22 mouse cellular contexts compared by ENCODE assay signal in the genomic region with DNA sequence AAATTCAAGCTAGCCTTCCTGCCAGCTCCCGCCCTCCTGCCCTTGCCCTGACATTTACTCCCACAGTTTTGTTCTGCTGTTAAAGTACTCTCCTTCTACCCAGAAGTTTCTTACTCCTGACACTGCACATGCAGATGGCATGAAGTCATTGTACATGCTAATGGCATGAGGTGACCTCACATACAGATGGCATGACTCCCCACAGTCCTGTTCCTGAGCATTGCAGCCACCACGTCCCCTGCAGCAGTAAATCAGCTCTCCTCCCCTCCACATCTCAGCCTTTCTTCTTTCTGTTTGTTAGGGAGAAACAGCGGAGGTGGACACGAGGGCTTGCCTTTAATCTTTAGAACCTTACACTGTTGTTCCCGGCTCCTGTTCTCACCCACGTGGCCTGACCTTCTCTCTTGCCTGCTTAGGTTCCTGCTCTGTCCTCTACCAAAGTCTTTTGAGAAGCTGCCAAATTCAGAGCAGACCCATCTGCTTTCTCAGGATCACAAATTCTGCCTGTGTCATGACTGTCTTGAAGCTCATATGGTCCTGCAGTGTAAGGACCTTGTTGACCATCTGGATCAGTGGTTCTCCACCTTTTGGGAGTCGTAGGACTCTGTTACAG. TPM values are rescaled to one million over a fixed set of nuclear protein-coding genes. Genes with fewer than 3 reads are reported as not detected.
DNase-seq lines count a peak whose midpoint lies in the region; ATAC-seq lines count a peak whose summit lies in the region.
"Had no signal": no experiment of that assay in that cellular context is flagged by ENCODE, and none has a peak within 500 bp of the region (broad histone marks: within the 10 kb centered on the region; RNA-seq: fewer than 3 reads in every experiment).

No protein-coding gene starts in this region.

- peak; percentile 75 for ATAC-seq in cerebellum, adult (ENCODE audit: insufficient number of reproducible peaks, low FRiP score, low TSS enrichment)
- peak; percentile 59 for ATAC-seq in kidney, embryonic 16.5 days (ENCODE audit: low FRiP score, low TSS enrichment)
- no peak for ATAC-seq in megakaryocyte-erythroid progenitor cell, adult 5-6 weeks (replicated peaks; ENCODE audit: low FRiP score, low TSS enrichment, poor library complexity, severe bottlenecking)

- H3K4me2 ChIP-seq in kidney, embryonic 16.5 days (replicated peaks; ENCODE audit: low read depth, low read length), result no peak overlapping the region
- H3K4me2 ChIP-seq: heart, embryonic 13.5 days; limb, embryonic 13.5 days; liver, embryonic 15.5 days had no signal

- no peak overlapping the region for H3K9ac ChIP-seq in kidney, embryonic 16.5 days (replicated peaks; ENCODE audit: low read length)
- H3K9ac ChIP-seq: heart, embryonic 13.5 days; limb, embryonic 13.5 days; liver, embryonic 15.5 days had no signal

- no peaks in the 10 kb centered on the region for H3K4me1 ChIP-seq in kidney, embryonic 16.5 days (ENCODE audit: insufficient read depth, low read length)
- H3K4me1 ChIP-seq: heart, embryonic 13.5 days; limb, embryonic 13.5 days; liver, embryonic 15.5 days; midbrain, embryonic 10.5 days had no signal

- no peak overlapping the region for H3K27ac ChIP-seq in kidney, embryonic 16.5 days (ENCODE audit: low read length)
- H3K27ac ChIP-seq: heart, embryonic 13.5 days; left cerebral cortex, adult 2 months; limb, embryonic 13.5 days; liver, embryonic 15.5 days; midbrain, embryonic 10.5 days had no signal

- H3K9me3 ChIP-seq in kidney, embryonic 16.5 days (ENCODE audit: low read length), result no peaks in the 10 kb centered on the region
- H3K9me3 ChIP-seq: heart, embryonic 13.5 days; limb, embryonic 13.5 days; liver, embryonic 15.5 days; midbrain, embryonic 10.5 days had no signal

- H3K4me3 ChIP-seq in kidney, embryonic 16.5 days (ENCODE audit: low read length), result no peak overlapping the region
- H3K4me3 ChIP-seq: heart, embryonic 13.5 days; left cerebral cortex, adult 2 months; limb, embryonic 13.5 days; liver, embryonic 15.5 days; midbrain, embryonic 10.5 days; myocyte had no signal

- H3K27me3 ChIP-seq in kidney, embryonic 16.5 days (ENCODE audit: insufficient read depth, low read length), result no peaks in the 10 kb centered on the region
- H3K27me3 ChIP-seq: CH12.LX; heart, embryonic 13.5 days; limb, embryonic 13.5 days; liver, embryonic 15.5 days had no signal

- WGBS in kidney, embryonic 16.5 days, result 36% methylated on average over 7 of the region's 7 CpGs

- no peak for DNase-seq in cerebellum, postnatal 4 days (ENCODE audit: low spot score in 2 of 2)
- no peak for DNase-seq in kidney, adult 11 months
- DNase-seq in cerebellum, adult 11 months, result peak; percentile 42
- DNase-seq in cerebellum, postnatal 10 days, result peak; percentile 62 to 74
- DNase-seq in spleen, adult 12 weeks (ENCODE audit: low spot score), result no peak
- DNase-seq: gastrocnemius, postnatal 36 days; heart, postnatal 36 days; kidney, adult 9 months; lung, postnatal 14 days; thymus, postnatal 25 days had no signal

- peaks cover 84% of the 10 kb centered on the region for H3K36me3 ChIP-seq in kidney, embryonic 16.5 days (ENCODE audit: insufficient read depth, low read length)

RNA-seq across cellular contexts. Expression of a gene that starts 58.7 kb away (rescaled TPM):
- 0.24 and 0.29 TPM in 2 replicates for polyA plus RNA-seq in kidney, embryonic 16.5 days (2015; fragmentation: Nextera tagmentation; extraction: Ambion mirVana)
- 3.6 TPM in 1 of 2 replicates, not detected in the other for total RNA-seq in megakaryocyte-erythroid progenitor cell, adult 5-6 weeks (2014; fragmentation: Nextera tagmentation)
- 1.4 TPM in 1 of 2 replicates, not detected in the other for total RNA-seq in megakaryocyte-erythroid progenitor cell, adult 5-6 weeks (2017)
- total RNA-seq: heart, postnatal 36 days; layer of hippocampus, adult 18-20 months; left cerebral cortex, adult 2 months had no signal
- polyA plus RNA-seq: testis, adult 2 months had no signal

Comparison
In these comparisons a context has a peak if more than half of its experiments do, and no peak if none do; other contexts are left out.
1. DNase-seq: peak in cerebellum, adult 11 months (single experiment) and cerebellum, postnatal 10 days (2 of 2); none in cerebellum, postnatal 4 days (0 of 2), kidney, adult 11 months (single experiment) and spleen, adult 12 weeks (single experiment).